Mouse (Mus musculus) ZHBTc4 (cell line): ENCODE measurements at regions not wholly inside any gene's neighbourhood (a gene's known extent, or its start where the extent isn't known, plus 50 kb on each side); places are given as distances from the start of the nearest gene placed in this dataset.

Source experiments
- DNase-seq: peaks from one replicate; pipeline ENCODE4 v3.0.0-alpha.2; 2011; ENCODE audit warnings: low read depth, low spot score

GRCm38 (mm10) chr15:88548261-88548660 lies 51.8 kb upstream of the Zdhhc25 start:
- DNase-seq, result no peak
